Mouse (Mus musculus) erythroblast, adult 5-6 weeks (primary cell): Measurements from ENCODE around the gene Ugt2b1. TPM values are rescaled to one million over a fixed set of nuclear protein-coding genes. Genes with fewer than 3 reads are reported as not detected.
"Not testable (repeated sequence)": the region's sequence is repeated elsewhere in the genome, so short reads cannot be mapped to it uniquely, and the experiment has no call there.

Source experiments
- ATAC-seq: replicated peaks from 2 replicates; pipeline ENCODE4 v1.8.0; 2016; ENCODE audit warnings: moderate number of reproducible peaks, mild to moderate bottlenecking, moderate TSS enrichment, inconsistent platforms; ENCODE audit not compliant: poor library complexity, low FRiP score, severe bottlenecking
- total RNA-seq, 2 experiments: library from RNA; stranded (forward) in 1 of 2; stranded (reverse) in 1 of 2; fragments of 150-400 nt in 1 of 2; fragments of 200-764, 138-1000 nt in 1 of 2; gene quantifications; 2 replicates each; pipeline versions ENCODE4 v1.2.3 to v1.2.4; 2015 to 2017; ENCODE audit warnings: low replicate concordance in 2 of 2

The Ugt2b1 gene
- not detected in 2 replicates for total RNA-seq (2015; ENCODE audit: low replicate concordance)
- total RNA-seq (2017; ENCODE audit: low replicate concordance): not detected in 2 replicates

DNA sequence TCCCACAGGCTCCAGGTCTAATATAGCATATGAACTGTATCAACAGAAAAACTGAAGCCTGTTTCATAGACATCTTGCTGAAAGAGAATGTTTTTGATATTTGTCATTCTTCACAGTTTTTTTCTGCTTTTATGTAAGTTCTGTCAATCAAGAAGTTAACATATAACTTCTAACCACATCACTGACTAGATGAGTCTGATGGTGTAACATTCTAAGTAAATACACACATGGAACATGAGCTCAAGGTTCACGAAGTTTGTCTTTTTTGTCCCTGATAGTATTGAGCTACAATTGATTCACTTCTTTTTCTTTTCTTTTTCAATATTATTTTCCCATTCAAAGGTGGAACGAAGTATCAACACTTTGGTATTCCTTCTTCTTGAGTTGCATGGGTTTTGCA lies at the start of gene Ugt2b1:
Ugt2b1 (minus strand) TSS at position 105 of the 400 bp plus-strand sequence.
- ATAC-seq: no peak

DNA sequence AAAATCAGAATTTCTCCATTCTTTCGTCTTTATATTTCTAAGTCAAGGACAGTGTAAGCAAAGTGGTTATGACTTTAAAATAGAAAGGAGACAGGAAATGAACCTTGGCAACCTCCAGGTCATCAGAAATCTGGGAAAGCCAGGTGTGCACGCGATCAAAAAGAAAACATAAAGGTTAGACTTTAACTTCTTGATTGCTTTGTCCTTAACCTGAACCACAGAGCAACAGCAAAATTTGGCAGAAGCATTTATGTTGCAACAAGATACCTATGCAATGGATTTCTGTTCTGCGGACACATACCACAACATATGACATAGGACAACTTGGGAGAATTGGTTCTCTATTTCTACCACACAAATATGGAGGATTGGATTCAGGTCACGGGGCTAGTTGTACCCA lies 40.9 kb upstream of the Ugt2b1 start:
- ATAC-seq: not testable (repeated sequence)

GRCm38 (mm10) chr5:86962849-86963248 lies 36.5 kb upstream of the Ugt2b1 start:
- not testable (repeated sequence) for ATAC-seq

- no peak for ATAC-seq
These were observed 35.4 kb upstream of the Ugt2b1 start for GRCm38 (mm10) chr5:86961587-86962358.

DNA sequence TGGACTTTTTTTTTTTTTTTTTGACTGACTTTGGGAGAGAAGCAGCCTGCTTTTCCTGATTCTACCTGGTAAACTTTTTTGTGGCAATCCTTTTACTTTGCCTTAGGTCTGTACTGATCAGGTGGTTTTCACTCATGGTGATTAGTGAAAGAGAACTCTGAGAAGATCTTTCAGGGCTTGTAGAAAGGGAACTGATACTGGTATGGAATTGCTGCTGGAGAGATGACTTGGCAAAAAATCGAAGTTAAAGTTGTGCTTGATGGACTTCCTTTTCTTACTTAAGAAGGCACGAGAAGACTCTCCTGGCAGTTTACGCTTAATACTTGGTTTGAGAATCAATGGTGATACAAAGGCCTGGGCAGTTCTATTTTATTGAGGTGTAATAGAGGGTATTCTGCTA lies 34.2 kb upstream of the Ugt2b1 start:
- ATAC-seq: no peak

DNA sequence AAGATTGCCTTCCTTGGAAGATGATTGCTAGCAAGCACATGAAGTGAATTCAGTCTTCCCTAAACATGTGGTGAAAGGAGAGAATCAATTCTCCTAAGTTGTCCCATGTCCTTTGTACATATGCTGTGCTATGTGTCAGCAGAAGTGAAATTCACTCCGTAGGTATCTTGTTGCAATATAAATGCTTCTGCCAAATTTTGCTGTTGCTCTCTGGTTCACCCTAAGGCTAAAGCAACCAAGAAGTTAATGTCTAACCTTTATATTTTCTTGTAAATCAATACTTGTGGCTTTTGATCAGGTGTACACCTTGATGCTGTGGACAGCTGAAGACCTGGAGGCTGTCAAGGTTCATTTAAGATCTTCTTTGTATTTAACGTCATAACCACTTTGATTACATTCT lies 15.8 kb upstream of the Ugt2b1 start:
- ATAC-seq: no peak

GRCm38 (mm10) chr5:86920661-86921233 lies 5.6 kb downstream of the Ugt2b1 start:
- ATAC-seq: no peak

- no peak for ATAC-seq
These were observed 14.8 kb downstream of the Ugt2b1 start for GRCm38 (mm10) chr5:86911357-86912099.

GRCm38 (mm10) chr5:86910770-86911169 lies 15.6 kb downstream of the Ugt2b1 start:
- no peak for ATAC-seq

GRCm38 (mm10) chr5:86906758-86907157 lies 19.6 kb downstream of the Ugt2b1 start, which contains the start of gene Ugt2b34:
Ugt2b34 (minus strand) TSS chr5:86906937.
- ATAC-seq: no peak

DNA sequence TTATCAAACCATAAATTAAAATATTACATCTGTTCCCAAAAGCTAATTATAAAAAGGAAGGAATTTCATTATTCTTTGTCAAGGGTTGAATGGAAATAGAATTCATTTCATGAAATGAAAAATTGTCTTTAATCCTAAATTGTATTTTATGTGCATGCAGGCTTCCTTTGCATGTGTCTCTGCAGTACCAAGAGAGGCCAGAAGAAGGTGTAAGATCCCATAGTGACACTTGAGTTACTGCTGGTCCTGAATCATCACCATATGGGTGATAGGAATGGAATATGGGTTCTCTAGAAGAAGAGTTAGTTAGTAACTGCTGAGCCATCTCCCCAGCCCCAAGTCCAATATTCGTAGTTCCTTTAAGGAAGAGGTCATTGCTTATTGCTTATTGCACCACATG lies 36.4 kb downstream of the Ugt2b1 start:
- ATAC-seq: no peak

DNA sequence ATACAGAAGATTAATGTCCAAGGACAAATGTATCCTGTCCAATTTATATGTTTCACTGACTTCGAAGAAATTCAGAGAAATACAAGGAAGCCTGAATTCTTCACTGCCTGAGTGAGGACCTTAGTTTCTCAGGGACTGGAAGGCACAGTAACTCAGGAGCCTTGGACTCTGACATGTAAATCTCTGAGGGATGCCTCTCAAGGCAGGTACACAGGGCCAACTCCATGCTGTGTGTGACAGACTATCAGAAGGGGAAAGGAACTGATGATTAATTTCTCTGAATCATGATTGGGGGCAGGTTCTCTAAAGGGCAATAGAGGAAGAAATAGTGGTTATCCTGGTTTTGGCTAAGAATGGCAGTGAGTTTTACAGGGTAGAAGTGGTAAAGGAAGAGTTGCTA lies 37.9 kb downstream of the Ugt2b1 start:
- no peak for ATAC-seq

GRCm38 (mm10) chr5:86887081-86887480 lies 39.2 kb downstream of the Ugt2b1 start:
- ATAC-seq: no peak

GRCm38 (mm10) chr5:86886620-86887019 lies 39.7 kb downstream of the Ugt2b1 start:
- ATAC-seq: no peak

GRCm38 (mm10) chr5:86871877-86872276 lies 54.5 kb downstream of the Ugt2b1 start:
- no peak for ATAC-seq

Other genes starting within 250 kb of the Ugt2b1 start
- gene Tmprss11e, start 180.7 kb downstream of the Ugt2b1 start, total RNA-seq (2015; ENCODE audit: low replicate concordance): not detected in 2 replicates
- not detected in 2 replicates for gene Tmprss11e, start 180.7 kb downstream of the Ugt2b1 start, total RNA-seq (2017; ENCODE audit: low replicate concordance)
- 217 and 251 TPM in 2 replicates for gene Ythdc1, start 122.3 kb downstream of the Ugt2b1 start, total RNA-seq (2015; ENCODE audit: low replicate concordance)
- gene Ythdc1, start 122.3 kb downstream of the Ugt2b1 start, total RNA-seq (2017; ENCODE audit: low replicate concordance): 259 and 264 TPM in 2 replicates
- gene Ugt2b34, start 19.6 kb downstream of the Ugt2b1 start, total RNA-seq (2015; ENCODE audit: low replicate concordance): not detected in 2 replicates
- not detected in 2 replicates for gene Ugt2b34, start 19.6 kb downstream of the Ugt2b1 start, total RNA-seq (2017; ENCODE audit: low replicate concordance)
- gene Ugt2b35, start 74.3 kb upstream of the Ugt2b1 start, total RNA-seq (2015; ENCODE audit: low replicate concordance): not detected in 2 replicates
- not detected in 2 replicates for gene Ugt2b35, start 74.3 kb upstream of the Ugt2b1 start, total RNA-seq (2017; ENCODE audit: low replicate concordance)
- not detected in 2 replicates for gene Ugt2b36, start 166.0 kb upstream of the Ugt2b1 start, total RNA-seq (2015; ENCODE audit: low replicate concordance)
- gene Ugt2b36, start 166.0 kb upstream of the Ugt2b1 start, total RNA-seq (2017; ENCODE audit: low replicate concordance): not detected in 2 replicates
- not detected in 2 replicates for gene Ugt2b5, start 213.8 kb upstream of the Ugt2b1 start, total RNA-seq (2015; ENCODE audit: low replicate concordance)
- not detected in 2 replicates for gene Ugt2b5, start 213.8 kb upstream of the Ugt2b1 start, total RNA-seq (2017; ENCODE audit: low replicate concordance)